Mouse (Mus musculus): Measurements from ENCODE around the gene Plk1. TPM values are rescaled to one million over a fixed set of nuclear protein-coding genes. Genes with fewer than 3 reads are reported as not detected.

The Plk1 gene
- polyA plus RNA-seq, 1 experiment, result 71.8 TPM

- TF ChIP-seq POLR2A (IDR thresholded peaks at IDR 0.05; ENCODE audit: control insufficient read depth, extremely low read depth, insufficient read depth, low read length, poor library complexity) (no peak), CTCF (IDR thresholded peaks at IDR 0.05; ENCODE audit: borderline replicate concordance, control insufficient read depth, extremely low read depth, insufficient read depth, low read length, poor library complexity) (no peak)
- Histone ChIP-seq H3K27ac (ENCODE audit: control insufficient read depth, insufficient read depth, low read length) (no peak overlapping the region), H3K4me1 (replicated peaks; ENCODE audit: control insufficient read depth, insufficient read depth, low read length) (no peaks in the 10 kb centered on the region), H3K4me3 (ENCODE audit: control insufficient read depth, insufficient read depth, low read length) (no peak overlapping the region), H3K27me3 (ENCODE audit: control insufficient read depth, insufficient read depth, low read length) (no peaks in the 10 kb centered on the region), H3K36me3 (ENCODE audit: control insufficient read depth, insufficient read depth, low read length) (no peaks in the 10 kb centered on the region)
- DNase-seq, result no peak
- WGBS, result 71% methylated on average over 2 of the region's 2 CpGs
Measured at GRCm38 (mm10) chr7:122203936-122204335, 44.7 kb downstream of the Plk1 start.

DNA sequence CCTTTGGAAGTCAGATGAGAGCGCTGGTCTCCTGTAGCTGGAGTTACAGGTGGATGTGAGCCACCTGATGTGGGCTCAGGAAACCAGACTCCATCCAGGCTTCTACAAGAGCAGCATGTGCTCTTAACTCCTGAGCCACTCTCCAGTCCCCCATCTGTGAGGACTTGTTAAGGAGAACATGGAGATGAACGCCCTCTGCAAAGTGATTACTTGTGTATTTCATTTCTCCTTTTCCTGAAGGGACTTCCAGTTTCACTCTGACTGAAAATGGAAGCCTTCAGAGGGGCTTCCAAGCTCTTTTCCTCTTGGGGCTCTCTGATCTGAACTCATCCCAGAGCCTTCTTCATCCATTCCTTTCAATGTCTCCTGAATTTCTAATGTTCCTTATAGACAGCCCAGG is 46.9 kb downstream of the Plk1 start:
- no peak for TF ChIP-seq POLR2A (IDR thresholded peaks at IDR 0.05; ENCODE audit: control insufficient read depth, extremely low read depth, insufficient read depth, low read length, poor library complexity)
- TF ChIP-seq CTCF (IDR thresholded peaks at IDR 0.05; ENCODE audit: borderline replicate concordance, control insufficient read depth, extremely low read depth, insufficient read depth, low read length, poor library complexity), result no peak
- WGBS, result 72% methylated on average over 2 of the region's 2 CpGs
- no peaks in the 10 kb centered on the region for H3K36me3 ChIP-seq (ENCODE audit: control insufficient read depth, insufficient read depth, low read length)
- no peaks in the 10 kb centered on the region for H3K27me3 ChIP-seq (ENCODE audit: control insufficient read depth, insufficient read depth, low read length)
- no peaks in the 10 kb centered on the region for H3K4me1 ChIP-seq (replicated peaks; ENCODE audit: control insufficient read depth, insufficient read depth, low read length)
- no peak overlapping the region for H3K27ac ChIP-seq (ENCODE audit: control insufficient read depth, insufficient read depth, low read length)
- no peak for DNase-seq
- H3K4me3 ChIP-seq (ENCODE audit: control insufficient read depth, insufficient read depth, low read length), result no peak overlapping the region

- TF ChIP-seq POLR2A (IDR thresholded peaks at IDR 0.05; ENCODE audit: control insufficient read depth, extremely low read depth, insufficient read depth, low read length, poor library complexity), result no peak
- TF ChIP-seq CTCF (IDR thresholded peaks at IDR 0.05; ENCODE audit: borderline replicate concordance, control insufficient read depth, extremely low read depth, insufficient read depth, low read length, poor library complexity), result no peak
- Histone ChIP-seq H3K4me1 (replicated peaks; ENCODE audit: control insufficient read depth, insufficient read depth, low read length) (no peaks in the 10 kb centered on the region), H3K36me3 (ENCODE audit: control insufficient read depth, insufficient read depth, low read length) (no peaks in the 10 kb centered on the region), H3K27ac (ENCODE audit: control insufficient read depth, insufficient read depth, low read length) (no peak overlapping the region), H3K27me3 (ENCODE audit: control insufficient read depth, insufficient read depth, low read length) (no peaks in the 10 kb centered on the region), H3K4me3 (ENCODE audit: control insufficient read depth, insufficient read depth, low read length) (no peak overlapping the region)
- DNase-seq, result no peak
- 70% methylated on average over 7 of the region's 7 CpGs for WGBS
Measured at GRCm38 (mm10) chr7:122208276-122209021, 49.2 kb downstream of the Plk1 start.

DNA sequence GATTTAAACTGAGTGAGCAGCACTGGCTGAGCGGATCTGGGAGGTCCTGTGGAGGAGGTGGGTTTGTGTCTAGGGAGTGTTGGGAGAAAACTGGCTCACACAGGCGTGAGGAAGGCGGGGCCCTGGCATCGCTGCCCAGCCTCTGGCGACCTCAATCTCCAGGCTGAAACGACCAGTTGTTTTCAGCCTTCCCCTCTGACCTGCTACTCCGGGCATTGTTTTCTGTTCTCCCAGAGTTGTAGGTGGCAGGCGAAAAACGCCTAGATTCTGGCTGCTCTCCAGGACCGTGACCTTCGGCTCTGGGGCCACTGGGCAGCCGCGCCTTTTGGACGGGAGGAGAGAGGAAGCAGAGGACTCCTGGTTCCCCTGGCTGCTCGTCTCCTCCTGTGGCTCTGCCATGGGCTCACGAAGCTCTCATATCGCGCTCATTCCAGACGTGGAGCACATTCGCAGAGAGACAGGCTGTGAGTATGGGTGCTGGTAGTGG is 60.1 kb downstream of the Plk1 start, which contains the start of gene Chp2:
Gene Chp2 (plus strand): TSS at position 182 of the 487 bp plus-strand sequence.
- Histone ChIP-seq H3K36me3 (ENCODE audit: control insufficient read depth, insufficient read depth, low read length) (no peaks in the 10 kb centered on the region), H3K4me3 (ENCODE audit: control insufficient read depth, insufficient read depth, low read length) (no peak within 1 kb of the TSS), H3K27ac (ENCODE audit: control insufficient read depth, insufficient read depth, low read length) (no peak within 1 kb of the TSS), H3K27me3 (ENCODE audit: control insufficient read depth, insufficient read depth, low read length) (no peaks in the 10 kb centered on the region), H3K4me1 (replicated peaks; ENCODE audit: control insufficient read depth, insufficient read depth, low read length) (no peaks in the 10 kb centered on the region)
- no peak for DNase-seq
- TF ChIP-seq CTCF (IDR thresholded peaks at IDR 0.05; ENCODE audit: borderline replicate concordance, control insufficient read depth, extremely low read depth, insufficient read depth, low read length, poor library complexity) (no peak), POLR2A (IDR thresholded peaks at IDR 0.05; ENCODE audit: control insufficient read depth, extremely low read depth, insufficient read depth, low read length, poor library complexity) (no peak)
- 30% methylated on average over 20 of the region's 20 CpGs for WGBS

Other genes with a start within 250 kb of the Plk1 start
- gene Cog7, start 177.7 kb upstream of the Plk1 start, polyA plus RNA-seq (2012; rRNA removed), result 14.1 and 15.2 TPM in 2 replicates
- gene Gga2, start 138.2 kb upstream of the Plk1 start, polyA plus RNA-seq (2012; rRNA removed), result 35.4 and 51.1 TPM in 2 replicates
- gene Ubfd1, start 92.3 kb upstream of the Plk1 start, polyA plus RNA-seq (2012; rRNA removed), result 34.3 and 35.1 TPM in 2 replicates
- 9.6 and 10.5 TPM in 2 replicates for gene Ears2, start 92.2 kb upstream of the Plk1 start, polyA plus RNA-seq (2012; rRNA removed)
- gene Ndufab1, start 57.6 kb upstream of the Plk1 start, polyA plus RNA-seq (2012; rRNA removed), result 361 and 467 TPM in 2 replicates
- 5.9 and 6.1 TPM in 2 replicates for gene Palb2, start 26.5 kb upstream of the Plk1 start, polyA plus RNA-seq (2012; rRNA removed)
- gene Dctn5, start 26.4 kb upstream of the Plk1 start, polyA plus RNA-seq (2012; rRNA removed), result 99.5 and 130 TPM in 2 replicates
- 0.11 and 0.17 TPM in 2 replicates for gene Ern2, start 26.8 kb downstream of the Plk1 start, polyA plus RNA-seq (2012; rRNA removed)
- 5.5 and 5.7 TPM in 2 replicates for gene Chp2, start 60.1 kb downstream of the Plk1 start, polyA plus RNA-seq (2012; rRNA removed)
- 242 and 247 TPM in 2 replicates for gene Prkcb, start 129.3 kb downstream of the Plk1 start, polyA plus RNA-seq (2012; rRNA removed)